Mouse (Mus musculus) neural tube, embryonic 11.5 days (tissue): Measurements from ENCODE around the gene Ptprg. TPM values are rescaled to one million over a fixed set of nuclear protein-coding genes. Genes with fewer than 3 reads are reported as not detected.
A peak's percentile ranks its signal among the peaks of the same experiment; 100 is the strongest.

Experiments used
- ATAC-seq: fragments of 200-750 bp; cut with Nextera tagmentation; 2 replicates; pipeline ENCODE4 v1.8.0; 2017; ENCODE audit warnings: moderate number of reproducible peaks, mild to moderate bottlenecking, moderate TSS enrichment, moderate library complexity; ENCODE audit not compliant: insufficient read depth, low FRiP score, low TSS enrichment
- DNase-seq: peaks from one replicate; pipeline ENCODE4 v3.0.0-alpha.2; 2015; ENCODE audit warnings: low spot score
- H3K27ac ChIP-seq: fragments of 300-500 bp; sonication (generic); 2 replicates; pipeline ENCODE4 v1.5.1; 2014; ENCODE audit warnings: low read depth, mild to moderate bottlenecking, low read length
- H3K27me3 ChIP-seq: fragments of 300-500 bp; sonication (generic); 2 replicates; pipeline ENCODE4 v1.6.1; 2014; ENCODE audit warnings: mild to moderate bottlenecking, low read length, mixed read lengths; ENCODE audit not compliant: control insufficient read depth, insufficient read depth
- H3K36me3 ChIP-seq: fragments of 300-500 bp; sonication (generic); 2 replicates; pipeline ENCODE4 v1.6.1; 2014; ENCODE audit warnings: mild to moderate bottlenecking, low read length, moderate library complexity, mixed read lengths; ENCODE audit not compliant: control insufficient read depth, insufficient read depth
- H3K4me1 ChIP-seq: fragments of 300-500 bp; sonication (generic); 2 replicates; pipeline ENCODE4 v1.6.1; 2014; ENCODE audit warnings: low read length, mixed read lengths; ENCODE audit not compliant: control insufficient read depth, insufficient read depth
- H3K4me2 ChIP-seq: fragments of 300-500 bp; sonication (generic); 2 replicates; pipeline ENCODE4 v1.6.1; 2014; ENCODE audit warnings: low read depth, mild to moderate bottlenecking, moderate library complexity
- H3K4me3 ChIP-seq: fragments of 300-500 bp; sonication (generic); 2 replicates; pipeline ENCODE4 v1.5.1; 2014; ENCODE audit warnings: low read depth, low read length
- H3K9ac ChIP-seq: fragments of 300-500 bp; sonication (generic); 2 replicates; pipeline ENCODE4 v1.6.1; 2014; ENCODE audit warnings: mild to moderate bottlenecking, low read length
- H3K9me3 ChIP-seq: fragments of 300-500 bp; sonication (generic); 2 replicates; pipeline ENCODE4 v1.6.1; 2016; ENCODE audit warnings: low read length; ENCODE audit not compliant: control insufficient read depth
- WGBS: fragments of 180-500 bp; shearing (Covaris S2); extraction: QIAGEN DNeasy Blood & Tissue Kit; methylation state at CpG from one replicate; pipeline ENCODE4 v1.1.7; 2014; 5-methylcytosine and 5-hydroxymethylcytosine counted together
- polyA plus RNA-seq: library from polyadenylated mRNA; unstranded; fragments of >200 nt; fragmentation: Nextera tagmentation; extraction: Ambion mirVana; gene quantifications from 2 replicates; pipeline ENCODE4 v1.2.1, GENCODE M21; 2014

Ptprg gene
- polyA plus RNA-seq, 1 experiment from 2014 or later = 40.8 TPM

DNA sequence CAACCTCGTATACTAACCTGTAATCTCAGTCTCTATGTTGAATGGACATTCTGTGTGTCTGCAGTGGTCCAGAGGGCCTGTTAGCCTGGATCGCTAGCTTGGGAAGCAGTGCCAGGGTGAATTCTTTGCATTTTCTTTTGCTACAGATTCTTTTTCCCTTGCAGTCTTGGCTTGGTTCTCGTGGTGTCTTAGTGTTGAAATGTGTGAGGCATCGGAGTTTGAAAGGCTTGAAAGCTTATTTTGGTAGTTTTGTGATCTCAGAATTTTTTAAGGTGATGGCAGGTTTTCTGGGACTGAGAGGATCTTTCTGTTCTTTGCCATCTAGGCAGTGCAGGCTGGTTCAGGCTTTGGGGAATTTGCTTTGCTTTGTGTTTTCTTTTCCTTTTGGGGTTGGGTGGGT, 124.9 kb downstream of the Ptprg start:
- Histone ChIP-seq H3K9ac (no peak overlapping the region), H3K36me3 (no peaks in the 10 kb centered on the region), H3K9me3 (no peaks in the 10 kb centered on the region), H3K27ac (no peak overlapping the region), H3K27me3 (no peaks in the 10 kb centered on the region), H3K4me3 (no peak overlapping the region), H3K4me1 (peaks cover 10% of the 10 kb centered on the region), H3K4me2 (no peak overlapping the region)
- DNase-seq (no peak), ATAC-seq (no peak)
- 88% methylated on average over 4 of the region's 4 CpGs for WGBS

DNA sequence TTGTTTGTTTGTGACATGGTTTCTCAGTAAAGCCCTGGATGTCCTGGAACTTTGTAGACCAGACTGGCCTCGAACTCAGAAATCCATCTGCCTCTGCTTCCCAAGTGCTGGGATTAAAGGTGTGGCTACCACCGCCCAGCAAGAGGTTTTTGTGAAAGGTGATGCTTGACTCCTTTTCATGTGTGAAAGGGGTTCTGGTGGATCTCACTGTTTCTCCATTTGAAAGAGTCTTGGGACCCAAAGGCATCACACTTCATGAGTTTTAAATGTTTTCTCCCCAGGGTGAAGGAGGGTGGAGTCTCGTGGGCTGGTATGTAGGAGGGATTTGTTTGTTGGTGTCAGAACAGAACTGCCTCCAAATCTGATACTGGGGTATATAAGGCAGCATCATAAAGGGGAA, 126.4 kb downstream of the Ptprg start:
- no peak for DNase-seq
- no peaks in the 10 kb centered on the region for H3K9me3 ChIP-seq
- no peak overlapping the region for H3K4me2 ChIP-seq
- H3K9ac ChIP-seq = no peak overlapping the region
- H3K4me1 ChIP-seq = peaks cover 19% of the 10 kb centered on the region
- 74% methylated on average over 3 of the region's 3 CpGs for whole genome bisulfite sequencing
- no peak for ATAC-seq
- H3K36me3 ChIP-seq = no peaks in the 10 kb centered on the region
- H3K27ac ChIP-seq = no peak overlapping the region
- H3K4me3 ChIP-seq = no peak overlapping the region
- no peaks in the 10 kb centered on the region for H3K27me3 ChIP-seq

DNA sequence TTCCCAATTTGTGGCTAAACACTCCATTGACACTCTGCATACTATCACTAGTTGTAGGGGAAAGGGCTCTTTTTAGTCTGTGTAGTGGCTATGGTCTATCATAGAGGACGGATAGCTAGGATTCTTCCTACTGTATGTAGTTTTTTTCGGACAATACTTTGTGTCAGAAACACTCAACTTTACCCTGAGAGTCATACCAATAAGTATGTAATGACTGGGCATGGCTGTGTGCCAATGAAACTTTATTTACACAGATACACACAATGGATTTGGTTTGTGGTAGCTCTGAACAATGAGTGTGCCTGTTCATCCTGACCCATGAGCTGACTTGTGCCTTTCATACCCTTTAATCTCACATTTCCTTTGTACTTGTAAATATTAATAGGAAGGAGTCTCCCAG, 127.3 kb downstream of the Ptprg start:
- no peak overlapping the region for H3K9ac ChIP-seq

DNA sequence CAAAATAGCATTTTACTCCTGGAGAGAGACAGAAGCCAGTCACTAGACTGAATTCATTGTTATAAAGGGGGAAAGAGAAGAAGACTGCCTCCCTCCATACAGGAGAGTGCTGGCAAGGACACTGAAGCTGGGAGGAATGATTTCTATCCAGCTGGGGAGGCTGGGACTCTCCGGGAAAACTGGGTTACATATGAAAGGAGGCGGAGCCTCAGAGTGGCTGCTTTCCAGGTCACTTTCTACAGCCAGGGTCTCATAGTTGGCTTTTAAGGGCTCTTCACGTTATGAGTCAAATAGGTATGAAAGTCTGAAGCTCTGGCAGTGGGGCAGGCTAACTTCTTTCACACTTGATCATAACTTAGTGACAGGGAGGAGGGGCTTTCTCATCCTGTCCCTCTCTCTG, 129.1 kb downstream of the Ptprg start:
- no peaks in the 10 kb centered on the region for H3K27me3 ChIP-seq
- peaks cover 19% of the 10 kb centered on the region for H3K4me1 ChIP-seq
- H3K36me3 ChIP-seq = no peaks in the 10 kb centered on the region
- no peaks in the 10 kb centered on the region for H3K9me3 ChIP-seq
- no peak overlapping the region for H3K27ac ChIP-seq
- 27% methylated on average over 3 of the region's 3 CpGs for WGBS
- no peak overlapping the region for H3K4me2 ChIP-seq
- ATAC-seq (no peak), DNase-seq (no peak)
- H3K4me3 ChIP-seq = no peak overlapping the region
- no peak overlapping the region for H3K9ac ChIP-seq

More for the DNA sequence above, 127.3 kb downstream of the Ptprg start:
- ATAC-seq = no peak
- Histone ChIP-seq H3K9me3 (no peaks in the 10 kb centered on the region), H3K4me3 (no peak overlapping the region), H3K36me3 (no peaks in the 10 kb centered on the region), H3K4me2 (no peak overlapping the region), H3K27me3 (no peaks in the 10 kb centered on the region), H3K4me1 (peaks cover 19% of the 10 kb centered on the region), H3K27ac (no peak overlapping the region)
- WGBS = 89% methylated on average over 2 of the region's 2 CpGs
- no peak for DNase-seq

DNA sequence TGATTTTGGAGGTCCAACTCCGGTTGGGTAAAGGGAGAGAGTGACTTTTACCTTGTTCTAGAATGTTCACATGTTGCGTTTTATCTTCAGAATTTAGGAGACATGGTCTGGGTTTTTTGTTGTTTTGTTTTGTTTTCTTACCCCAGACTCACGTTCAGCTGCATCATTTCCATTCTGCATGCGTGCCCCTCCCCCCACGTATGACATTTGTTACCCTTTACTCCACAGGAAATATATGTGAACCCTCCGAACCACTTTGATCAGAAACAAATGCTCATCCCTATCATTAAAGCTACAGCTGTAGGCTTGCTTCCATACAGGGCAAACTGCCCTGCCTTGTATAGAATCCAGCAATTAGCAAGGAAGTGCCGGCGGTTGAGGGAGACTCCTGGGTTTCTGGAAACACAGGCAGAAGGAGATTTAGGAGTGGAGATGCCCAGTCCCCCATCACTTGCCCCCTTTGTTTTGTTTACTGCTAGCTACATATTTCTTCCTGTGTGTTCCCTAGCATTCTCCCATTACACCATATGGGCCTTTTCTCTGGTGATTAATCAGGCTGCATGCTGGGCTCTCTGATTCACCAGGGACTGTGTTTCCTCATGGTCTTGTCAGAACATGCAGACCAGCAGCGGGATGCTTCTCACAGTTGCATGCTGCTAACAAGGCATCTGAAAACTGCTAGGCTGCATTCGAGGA, 130.2 kb downstream of the Ptprg start:
- H3K27me3 ChIP-seq = no peaks in the 10 kb centered on the region
- peaks cover 19% of the 10 kb centered on the region for H3K4me1 ChIP-seq
- 21% methylated on average over 10 of the region's 10 CpGs for WGBS
- H3K9me3 ChIP-seq = no peaks in the 10 kb centered on the region
- no peaks in the 10 kb centered on the region for H3K36me3 ChIP-seq
- H3K27ac ChIP-seq = peak overlapping the region; percentile 14; the same call in 1 of the 2 replicates
- H3K4me3 ChIP-seq = no peak overlapping the region
- DNase-seq (peak; percentile 46), ATAC-seq (peak; percentile 82)
- H3K4me2 ChIP-seq = no peak overlapping the region
- H3K9ac ChIP-seq = no peak overlapping the region

DNA sequence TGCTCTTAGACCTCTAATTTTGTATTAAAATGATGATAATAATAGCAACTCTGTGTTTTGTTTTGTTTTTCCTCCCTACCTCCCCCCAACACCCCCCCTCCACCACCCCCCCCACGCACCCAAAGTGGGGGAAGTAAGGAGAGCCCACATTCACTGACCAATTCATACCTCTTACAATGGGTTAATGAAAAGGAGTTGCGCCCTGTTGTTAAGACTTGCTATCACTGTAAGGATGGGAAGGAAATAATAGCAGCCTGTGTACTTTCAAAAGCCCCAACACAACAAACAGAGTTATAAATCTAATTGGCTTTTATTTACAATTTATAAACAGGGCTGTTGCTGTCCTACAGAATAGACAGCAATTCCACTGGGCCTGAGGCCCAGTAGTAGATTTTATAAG, 130.8 kb downstream of the Ptprg start:
- Histone ChIP-seq H3K27ac (peak overlapping the region; percentile 14; the same call in 1 of the 2 replicates), H3K4me2 (no peak overlapping the region), H3K27me3 (no peaks in the 10 kb centered on the region), H3K4me1 (peaks cover 19% of the 10 kb centered on the region), H3K4me3 (no peak overlapping the region), H3K36me3 (no peaks in the 10 kb centered on the region), H3K9ac (no peak overlapping the region), H3K9me3 (no peaks in the 10 kb centered on the region)
- ATAC-seq (peak; percentile 68), DNase-seq (no peak)
- 32% methylated on average over 2 of the region's 2 CpGs for WGBS

DNA sequence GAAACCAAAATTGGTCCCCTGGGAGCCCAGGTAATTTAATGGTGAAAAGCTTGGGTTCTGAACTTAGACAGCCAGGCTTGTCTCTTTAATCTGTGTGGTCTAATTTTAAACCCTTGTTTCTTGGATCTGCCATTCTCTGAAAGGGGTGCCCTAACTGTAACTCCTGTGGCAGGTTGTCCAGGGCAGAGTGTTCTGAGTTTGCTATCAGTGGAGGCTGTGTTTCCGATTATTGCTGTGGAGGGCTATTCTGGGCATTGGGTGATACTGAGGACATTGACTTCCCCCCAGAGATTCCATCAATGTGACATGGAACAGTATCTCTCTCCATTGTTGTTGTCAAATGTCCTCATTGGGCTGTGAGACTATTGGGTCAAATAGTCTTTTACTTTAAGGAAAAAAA, 134.2 kb downstream of the Ptprg start:
- no peak overlapping the region for H3K27ac ChIP-seq
- WGBS = 90% methylated on average over 1 of the region's 1 CpGs

DNA sequence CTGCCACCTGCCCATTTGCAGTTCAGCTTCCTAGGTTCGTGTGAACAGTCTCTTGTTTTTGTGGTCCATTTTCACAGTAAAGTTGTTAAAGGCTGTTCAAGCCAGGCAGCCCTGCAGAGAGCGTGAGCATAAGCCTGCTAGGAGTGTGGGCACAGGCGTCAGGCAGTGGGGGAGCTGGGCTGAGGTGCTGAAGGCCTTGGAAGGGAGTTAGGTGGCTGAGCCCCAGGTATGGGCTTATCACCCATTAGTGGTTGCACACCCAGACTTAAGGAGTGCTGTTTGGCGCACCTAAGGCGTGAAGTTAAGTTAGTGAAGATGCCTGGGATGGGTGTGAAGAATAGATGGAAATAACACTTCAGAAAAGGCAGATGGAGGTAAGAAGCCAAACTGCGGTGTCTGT, 134.8 kb downstream of the Ptprg start:
- Histone ChIP-seq H3K4me1 (peaks cover 8% of the 10 kb centered on the region), H3K4me3 (no peak overlapping the region), H3K27me3 (no peaks in the 10 kb centered on the region), H3K36me3 (no peaks in the 10 kb centered on the region), H3K9me3 (no peaks in the 10 kb centered on the region), H3K4me2 (no peak overlapping the region), H3K9ac (no peak overlapping the region), H3K27ac (no peak overlapping the region)
- WGBS = 69% methylated on average over 6 of the region's 6 CpGs
- ATAC-seq (no peak), DNase-seq (no peak)

More for the DNA sequence above, 134.2 kb downstream of the Ptprg start:
- DNase-seq = no peak
- Histone ChIP-seq H3K4me2 (no peak overlapping the region), H3K4me1 (peaks cover 14% of the 10 kb centered on the region), H3K36me3 (no peaks in the 10 kb centered on the region), H3K9me3 (no peaks in the 10 kb centered on the region), H3K27me3 (no peaks in the 10 kb centered on the region), H3K4me3 (no peak overlapping the region), H3K9ac (no peak overlapping the region)
- ATAC-seq = no peak

DNA sequence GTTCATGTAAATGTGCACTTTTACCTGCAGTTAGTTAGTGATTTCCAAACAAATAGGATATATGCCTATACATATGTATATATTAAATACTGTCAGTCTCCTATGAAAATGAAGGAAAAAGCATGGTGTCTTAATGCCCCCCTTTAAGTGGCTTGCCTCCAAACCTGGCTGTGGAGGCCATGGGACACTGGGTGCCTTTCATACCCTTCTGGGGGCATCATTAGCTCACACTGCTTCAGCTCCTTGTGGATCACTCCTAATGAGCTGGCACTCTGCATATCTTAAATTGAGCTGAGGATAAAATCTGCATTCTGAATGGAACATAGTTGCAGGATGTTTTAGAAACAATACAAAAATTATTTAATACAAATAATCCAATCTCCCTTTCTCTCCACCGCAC, 136.7 kb downstream of the Ptprg start:
- Histone ChIP-seq H3K36me3 (no peaks in the 10 kb centered on the region), H3K27me3 (no peaks in the 10 kb centered on the region), H3K4me3 (no peak overlapping the region), H3K27ac (no peak overlapping the region), H3K9ac (no peak overlapping the region), H3K4me2 (no peak overlapping the region), H3K9me3 (no peaks in the 10 kb centered on the region), H3K4me1 (no peaks in the 10 kb centered on the region)
- WGBS = 70% methylated on average over 1 of the region's 1 CpGs
- ATAC-seq (no peak), DNase-seq (no peak)
